Mouse (Mus musculus) mesoderm, embryonic 11.5 days (tissue): Measurements from ENCODE around the gene Fn1.

Source experiments
- DNase-seq: peaks from one replicate; pipeline ENCODE4 v3.0.0-alpha.2; 2012; ENCODE audit warnings: low read depth, low spot score

The Fn1 gene

GRCm38 (mm10) chr1:71650741-71651140 is 2.3 kb downstream of the Fn1 start:
- no peak for DNase-seq

- DNase-seq, result no peak
These were observed 4.8 kb downstream of the Fn1 start for GRCm38 (mm10) chr1:71648166-71648565.

- no peak for DNase-seq
These were observed 6.2 kb downstream of the Fn1 start for GRCm38 (mm10) chr1:71646774-71647173.

DNA sequence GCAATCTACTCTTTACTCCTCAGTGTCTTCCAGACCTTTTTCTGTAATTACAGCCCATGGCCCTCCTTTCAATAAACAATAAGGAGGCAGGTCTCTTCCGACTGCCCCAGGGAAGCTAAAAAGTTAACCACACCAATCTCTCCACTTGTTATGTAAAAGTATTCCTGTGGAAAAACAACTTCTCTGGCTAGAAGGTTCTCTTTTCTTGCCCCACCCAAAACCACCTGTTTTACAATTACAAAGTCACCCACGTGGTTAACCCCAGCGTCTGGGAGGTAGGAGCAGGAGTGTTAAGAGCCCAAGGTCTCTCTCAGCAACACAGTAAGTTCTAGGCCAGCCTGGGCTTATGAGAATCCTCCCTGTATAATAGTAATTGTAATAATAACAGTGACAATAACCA is 7.0 kb downstream of the Fn1 start:
- DNase-seq, result no peak

DNA sequence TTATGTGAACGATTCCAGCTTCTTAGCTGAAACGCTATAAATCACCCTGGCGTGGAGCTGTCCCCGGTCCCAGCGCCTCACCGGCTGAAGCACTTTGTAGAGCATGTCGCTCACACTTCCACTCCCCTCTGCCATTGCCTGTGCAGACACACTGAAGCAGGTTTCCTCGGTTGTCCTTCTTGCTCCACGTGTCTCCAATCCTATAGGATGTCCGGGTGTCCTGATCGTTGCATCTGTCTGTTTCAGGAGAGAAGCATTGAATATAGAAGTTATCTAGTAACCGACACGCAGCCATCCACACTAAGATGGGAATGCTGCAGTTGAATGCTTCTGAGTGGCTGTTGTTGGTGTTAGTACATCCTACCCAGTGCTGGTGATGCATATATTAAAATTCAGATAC is 7.5 kb downstream of the Fn1 start:
- DNase-seq, result no peak

GRCm38 (mm10) chr1:71642794-71643193 is 10.2 kb downstream of the Fn1 start:
- DNase-seq, result no peak

- DNase-seq, result no peak
These were observed 11.8 kb downstream of the Fn1 start for GRCm38 (mm10) chr1:71641206-71641605.

DNA sequence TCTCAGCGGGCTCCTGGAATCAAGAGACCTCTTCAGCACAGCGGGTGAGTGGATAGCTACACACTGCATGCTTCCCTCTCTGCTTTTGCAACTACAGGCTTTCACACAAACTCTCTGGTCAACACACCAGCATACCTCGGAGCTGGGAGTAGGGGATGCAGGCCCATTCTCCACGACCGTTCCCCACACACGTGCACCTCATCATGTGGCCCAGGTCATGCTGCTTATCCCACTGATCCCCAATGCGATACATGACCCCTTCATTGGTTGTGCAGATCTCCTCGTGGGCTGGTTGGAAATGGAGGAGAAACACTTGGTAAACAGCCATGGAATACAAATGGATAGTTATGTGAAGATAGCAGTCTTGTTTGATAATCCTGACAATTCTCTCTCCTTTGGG is 12.8 kb downstream of the Fn1 start:
- no peak for DNase-seq

- DNase-seq, result no peak
These were observed 16.3 kb downstream of the Fn1 start for GRCm38 (mm10) chr1:71636665-71637064.

DNA sequence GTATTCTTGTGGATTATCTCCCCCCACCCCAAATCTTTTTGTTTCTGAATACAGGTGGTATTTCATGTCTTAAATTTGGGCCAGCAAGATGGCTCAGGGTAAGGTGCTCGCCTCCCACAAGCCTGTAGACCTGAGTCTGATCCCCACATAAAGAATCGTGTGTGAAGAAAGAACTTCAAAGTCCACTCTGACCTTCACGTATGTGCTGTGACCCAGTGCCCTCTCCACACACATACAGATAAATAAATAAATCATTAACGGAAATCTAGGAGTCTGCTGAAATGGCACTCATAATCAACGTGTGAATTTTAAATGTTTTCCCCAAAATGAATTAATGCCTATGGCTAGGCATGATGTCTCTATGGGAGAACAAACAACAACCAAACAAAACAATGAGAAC is 16.9 kb downstream of the Fn1 start:
- no peak for DNase-seq

DNA sequence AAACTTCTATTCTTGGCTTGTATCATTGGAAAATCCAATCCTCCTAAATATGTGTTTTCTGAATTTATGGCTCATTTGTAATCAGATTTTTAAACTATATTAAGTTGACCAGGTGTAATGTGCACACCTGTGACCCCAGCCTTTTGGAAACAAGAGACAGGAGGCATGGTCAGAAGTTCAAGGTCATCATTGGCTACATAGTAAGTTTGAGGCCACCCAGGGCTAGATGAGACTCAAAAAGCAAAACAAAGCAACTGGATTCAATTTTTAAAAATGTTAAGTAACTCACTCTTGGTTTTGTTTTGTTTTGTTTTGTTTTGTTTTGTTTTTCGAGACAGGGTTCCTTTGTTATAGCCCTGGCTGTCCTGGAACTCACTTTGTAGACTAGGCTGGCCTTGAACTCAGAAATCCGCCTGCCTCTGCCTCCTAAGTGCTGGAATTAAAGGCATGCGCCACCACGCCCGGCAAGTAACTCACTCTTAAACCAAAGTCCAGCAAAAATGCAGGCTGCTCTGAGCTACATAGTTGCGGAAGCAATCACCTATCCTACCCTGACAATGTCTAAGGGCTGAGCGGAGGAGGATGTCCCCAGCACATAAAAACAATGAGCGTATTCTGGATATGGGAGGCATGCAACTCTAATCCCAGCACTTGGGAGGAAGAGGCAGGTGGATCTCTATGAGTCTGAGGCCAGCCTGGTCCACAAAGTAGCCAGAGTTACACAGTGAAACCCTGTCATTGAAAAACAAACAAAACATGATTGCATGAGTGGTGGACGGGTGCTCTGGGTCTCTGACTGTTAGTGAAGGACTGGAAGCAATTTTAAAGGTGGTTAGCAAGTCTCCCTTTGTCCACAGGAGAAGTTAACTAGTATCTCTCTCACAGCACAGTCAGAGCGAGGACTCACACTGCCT is 17.6 kb downstream of the Fn1 start:
- DNase-seq, result no peak

DNA sequence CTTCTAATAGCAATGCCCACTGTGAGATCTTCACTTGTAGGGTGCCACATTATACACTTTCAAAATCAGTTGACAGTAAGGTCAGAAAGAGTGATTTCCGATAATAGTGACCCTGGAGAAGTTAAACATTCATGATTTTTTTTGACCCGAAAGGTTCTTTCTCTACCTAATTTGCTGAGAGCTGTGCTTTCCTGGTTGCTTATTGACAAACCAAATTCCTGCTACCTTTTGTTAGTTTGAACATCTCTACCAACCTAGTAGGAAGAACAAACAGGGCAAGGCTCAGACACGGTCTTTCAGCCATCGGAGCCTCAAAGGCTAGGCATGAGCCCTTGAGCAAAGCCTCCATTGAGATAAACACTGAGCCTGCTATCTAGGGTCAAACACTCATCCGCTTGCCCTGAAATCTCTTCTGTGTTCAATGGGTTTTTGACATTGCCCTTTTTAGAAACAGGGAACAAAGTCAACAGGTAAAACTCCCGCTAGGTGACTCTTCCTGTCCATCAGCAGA is 18.5 kb downstream of the Fn1 start:
- DNase-seq, result no peak

GRCm38 (mm10) chr1:71632387-71632786 is 20.6 kb downstream of the Fn1 start:
- no peak for DNase-seq

DNA sequence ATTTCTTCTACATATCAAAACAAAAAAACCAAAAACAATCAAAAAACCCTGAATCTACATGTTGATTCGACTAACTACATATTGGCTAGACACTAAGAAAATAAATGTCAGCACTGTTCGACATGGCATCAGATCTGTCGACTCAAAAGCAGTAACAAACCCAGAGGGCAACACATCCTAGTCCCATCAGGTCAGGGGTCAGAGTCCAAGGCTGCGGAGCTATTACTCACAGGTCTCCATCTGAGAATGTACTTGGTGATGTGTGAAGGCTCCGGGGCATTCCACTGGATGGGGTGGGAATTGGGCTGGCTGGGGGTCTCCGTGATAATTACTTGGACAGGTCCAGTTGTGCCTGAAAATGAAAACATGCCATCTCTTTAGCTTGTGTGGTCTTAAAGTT is 21.2 kb downstream of the Fn1 start:
- DNase-seq, result no peak

- DNase-seq, result no peak
These were observed 22.8 kb downstream of the Fn1 start for GRCm38 (mm10) chr1:71630243-71630642.

GRCm38 (mm10) chr1:71623625-71624024 is 29.4 kb downstream of the Fn1 start:
- no peak for DNase-seq

- no peak for DNase-seq
These were observed 31.5 kb downstream of the Fn1 start for GRCm38 (mm10) chr1:71621526-71621925.

- peak; percentile 30 for DNase-seq
These were observed 38.3 kb downstream of the Fn1 start for GRCm38 (mm10) chr1:71614545-71615246.

- DNase-seq, result no peak
These were observed 40.7 kb downstream of the Fn1 start for GRCm38 (mm10) chr1:71612256-71612655.

DNA sequence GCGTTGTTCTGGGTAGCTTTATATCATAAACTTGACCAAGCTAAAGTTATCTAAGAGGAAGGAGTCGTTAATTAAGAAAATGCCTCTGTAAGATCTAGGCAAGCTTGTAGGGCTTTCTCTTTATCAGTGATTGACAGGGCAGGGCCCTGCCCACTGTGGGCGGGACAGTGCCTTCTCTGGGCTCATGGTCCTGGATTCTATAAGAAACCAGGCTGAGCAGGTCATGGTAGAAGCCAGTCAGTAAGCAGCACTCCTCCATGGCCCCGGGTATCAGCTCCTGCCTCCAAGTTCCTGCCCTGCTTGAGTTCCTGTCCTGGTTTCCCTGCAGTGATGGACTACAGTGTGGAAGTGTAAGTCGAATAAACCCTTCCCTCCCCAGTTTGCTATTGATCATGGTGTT is 43.1 kb downstream of the Fn1 start:
- DNase-seq, result no peak

DNA sequence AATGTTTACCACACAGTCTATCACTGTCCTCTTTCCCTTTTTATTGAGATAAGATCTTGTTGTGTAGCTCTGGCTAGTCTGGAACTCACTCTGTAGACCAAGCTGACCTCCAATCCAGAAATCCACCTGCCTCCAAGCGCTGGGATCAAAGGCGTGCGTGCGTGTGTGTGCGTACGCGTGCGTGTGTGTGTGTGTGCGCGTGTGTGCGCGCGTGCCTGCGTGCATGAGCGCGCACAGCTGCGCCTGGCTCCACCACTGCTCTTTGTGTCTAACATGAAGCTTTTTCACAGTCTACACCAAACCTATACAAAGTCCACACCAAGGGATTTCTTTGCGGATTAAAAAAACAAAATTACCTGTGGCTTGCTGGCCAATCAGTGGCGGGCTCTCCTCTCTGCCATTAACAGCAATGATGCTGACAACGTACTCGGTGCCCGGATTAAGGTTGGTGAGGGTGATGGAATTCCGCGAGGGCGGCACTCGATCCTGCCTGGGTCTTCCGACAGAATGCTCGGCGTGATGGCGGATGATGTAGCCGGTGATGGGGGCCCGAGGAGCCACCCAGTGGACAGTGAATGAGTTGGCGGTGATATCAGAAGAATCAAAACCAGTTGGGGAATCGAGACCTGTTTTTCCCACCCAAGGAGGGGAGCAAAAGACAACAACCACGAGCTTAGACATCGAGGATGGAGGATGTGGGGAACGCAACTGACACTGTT is 43.8 kb downstream of the Fn1 start:
- no peak for DNase-seq
